Mouse (Mus musculus) olfactory bulb, adult 2 months (tissue): ENCODE measurements around the gene Olfr140.

Experiments used
- CTCF ChIP-seq: fragments of 200-500 bp; IDR thresholded peaks from 2 replicates; pipeline ENCODE4 v1.5.1; 2012; ENCODE audit warnings: low read depth, mild to moderate bottlenecking, low read length, moderate library complexity; ENCODE audit not compliant: insufficient read depth
- POLR2A ChIP-seq: fragments of 200-500 bp; IDR thresholded peaks from 2 replicates; pipeline ENCODE4 v1.6.1; 2012; ENCODE audit warnings: mild to moderate bottlenecking, low read depth, low read length, moderate library complexity; ENCODE audit not compliant: insufficient read depth

GRCm38 (mm10) chr2:90011831-90012230 lies 51.6 kb downstream of the Olfr140 start, which contains the start of gene Olfr1263:
- no peak for TF ChIP-seq POLR2A
- no peak for TF ChIP-seq CTCF
